Mouse (Mus musculus): ENCODE measurements around the gene Nanos2.

DNA sequence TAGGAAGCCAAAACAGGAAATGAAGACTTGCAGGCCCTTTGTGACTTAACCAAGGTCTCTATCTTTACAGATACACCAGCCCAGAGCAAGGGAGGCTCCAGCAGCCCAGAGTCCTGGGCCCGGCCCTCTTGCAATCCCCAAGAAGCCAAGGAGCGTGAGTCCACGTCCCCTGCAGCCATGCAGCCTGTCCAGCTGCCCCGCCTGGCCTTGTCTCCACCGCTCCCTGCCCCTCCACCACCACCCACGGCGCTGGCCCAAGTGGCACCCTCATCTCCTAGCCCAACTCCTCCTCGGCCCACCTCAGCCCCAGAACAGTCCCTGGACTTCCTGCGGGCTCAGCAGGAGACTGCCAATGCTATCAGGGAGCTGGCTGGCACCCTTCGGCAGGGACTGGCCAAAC, 13.2 kb downstream of the Nanos2 start:
- TF ChIP-seq CTCF (IDR thresholded peaks at IDR 0.05; ENCODE audit: borderline replicate concordance, extremely low read depth, insufficient read depth, insufficient read length) (no peak), POLR2A (IDR thresholded peaks at IDR 0.05; ENCODE audit: borderline replicate concordance, extremely low read depth, insufficient read depth, insufficient read length, poor library complexity, severe bottlenecking) (no peak)

All from brain, embryonic 14.5 days (tissue).